Mouse (Mus musculus) heart, adult 2 months (tissue): ENCODE data around the gene Smim14.

Source experiments
- CTCF ChIP-seq: fragments of 200-600 bp; IDR thresholded peaks from 2 replicates; pipeline ENCODE4 v1.8.1; 2022; ENCODE audit warnings: antibody characterized with exemption, mild to moderate bottlenecking, moderate library complexity
- EP300 ChIP-seq: fragments of 200-500 bp; IDR thresholded peaks from 2 replicates; pipeline ENCODE4 v1.6.1; 2011; ENCODE audit warnings: low read depth, low read length, control low read depth; ENCODE audit not compliant: insufficient read depth
- POLR2A ChIP-seq: fragments of 200-500 bp; IDR thresholded peaks from 2 replicates; pipeline ENCODE4 v1.6.1; 2011; ENCODE audit warnings: mild to moderate bottlenecking, low read depth, low read length, control low read depth; ENCODE audit not compliant: insufficient read depth

- TF ChIP-seq CTCF (no peak), POLR2A (no peak), EP300 (no peak)
Measured at GRCm38 (mm10) chr5:65541889-65542288, 4.9 kb upstream of the Smim14 start.
